In genomic region chr16:57378631-57379330, GRCm38 (mm10) we compare ENCODE assay signal across 23 mouse cellular contexts. TPM values are rescaled to one million over a fixed set of nuclear protein-coding genes. Genes with fewer than 3 reads are reported as not detected.
A peak's percentile ranks its signal among the peaks of the same experiment; 100 is the strongest.
DNase-seq lines count a peak whose midpoint lies in the region; ATAC-seq lines count a peak whose summit lies in the region.
"Had no signal": no experiment of that assay in that cellular context is flagged by ENCODE, and none has a peak within 500 bp of the region (broad histone marks: within the 10 kb centered on the region; RNA-seq: fewer than 3 reads in every experiment).

No protein-coding gene starts in this region.

- H3K9me3 ChIP-seq in embryonic facial prominence, embryonic 12.5 days, result no peaks in the 10 kb centered on the region
- peaks cover 3% of the 10 kb centered on the region; the same call in 1 of the 2 replicates for H3K9me3 ChIP-seq in embryonic facial prominence, embryonic 10.5 days
- H3K9me3 ChIP-seq: embryonic facial prominence, embryonic 13.5 days; forebrain, embryonic 12.5 days; forebrain, embryonic 15.5 days had no signal

- peaks cover 13% of the 10 kb centered on the region for H3K4me1 ChIP-seq in embryonic facial prominence, embryonic 12.5 days
- peaks cover 9% of the 10 kb centered on the region for H3K4me1 ChIP-seq in embryonic facial prominence, embryonic 10.5 days
- H3K4me1 ChIP-seq: forebrain, embryonic 12.5 days; forebrain, embryonic 15.5 days had no signal

- no peak overlapping the region for H3K9ac ChIP-seq in embryonic facial prominence, embryonic 12.5 days
- H3K9ac ChIP-seq: embryonic facial prominence, embryonic 13.5 days; forebrain, embryonic 12.5 days; forebrain, embryonic 15.5 days had no signal

- H3K27ac ChIP-seq in embryonic facial prominence, embryonic 12.5 days, result 0 out of 2 replicates have a peak overlapping the region, but pooled peaks have one; percentile 0
- H3K27ac ChIP-seq in embryonic facial prominence, embryonic 10.5 days (replicated peaks), result no peak overlapping the region
- H3K27ac ChIP-seq: forebrain, embryonic 12.5 days; forebrain, embryonic 15.5 days had no signal

- 86% methylated on average over 9 of the region's 9 CpGs for WGBS in embryonic facial prominence, embryonic 12.5 days
- 88% methylated on average over 9 of the region's 9 CpGs for WGBS in embryonic facial prominence, embryonic 10.5 days

- DNase-seq in embryonic facial prominence, embryonic 10.5 days (ENCODE audit: low spot score), result no peak
- DNase-seq in 416B (ENCODE audit: low read depth) (peak; percentile 94), MEL-GATA-1-ER (ENCODE audit: extremely low read depth, low read depth) (peak; percentile 45)
- DNase-seq in ovary, postnatal 14 days (ENCODE audit: low spot score), result no peak
- no peak for DNase-seq in heart, postnatal 36 days
- DNase-seq in heart, adult 18-20 months, result no peak
- DNase-seq: adrenal gland, adult 8-10 months; adrenal gland, postnatal 25 days; cerebellum, adult 18-20 months; cerebellum, adult 9-10 months; gastrocnemius, postnatal 10 days; gastrocnemius, postnatal 36 days; kidney, adult 2 months had no signal

- no peaks in the 10 kb centered on the region for H3K36me3 ChIP-seq in embryonic facial prominence, embryonic 12.5 days
- H3K36me3 ChIP-seq in embryonic facial prominence, embryonic 10.5 days (replicated peaks), result no peaks in the 10 kb centered on the region
- H3K36me3 ChIP-seq: embryonic facial prominence, embryonic 13.5 days; forebrain, embryonic 12.5 days; forebrain, embryonic 15.5 days had no signal

- intact Hi-C loops in heart, postnatal 36 days (cut with DNase I), result no loop called here

- H3K4me2 ChIP-seq in embryonic facial prominence, embryonic 12.5 days (replicated peaks), result no peak overlapping the region
- H3K4me2 ChIP-seq: embryonic facial prominence, embryonic 13.5 days; forebrain, embryonic 12.5 days; forebrain, embryonic 15.5 days; heart, embryonic 11.5 days had no signal

- H3K27me3 ChIP-seq in embryonic facial prominence, embryonic 12.5 days, result no peaks in the 10 kb centered on the region
- H3K27me3 ChIP-seq in embryonic facial prominence, embryonic 10.5 days (replicated peaks; ENCODE audit: low read depth, poor library complexity, severe bottlenecking), result no peaks in the 10 kb centered on the region
- H3K27me3 ChIP-seq: embryonic facial prominence, embryonic 13.5 days; forebrain, embryonic 12.5 days; forebrain, embryonic 15.5 days had no signal

- H3K4me3 ChIP-seq in embryonic facial prominence, embryonic 12.5 days, result no peak overlapping the region
- no peak overlapping the region for H3K4me3 ChIP-seq in embryonic facial prominence, embryonic 10.5 days
- H3K4me3 ChIP-seq: embryonic facial prominence, embryonic 13.5 days; erythroblast, embryonic 14.5 days; forebrain, embryonic 12.5 days; forebrain, embryonic 15.5 days had no signal

- no peak for ATAC-seq in embryonic facial prominence, embryonic 12.5 days (ENCODE audit: insufficient number of reproducible peaks, insufficient read depth, low FRiP score, low TSS enrichment)
- ATAC-seq in megakaryocyte, adult 5-6 weeks (ENCODE audit: poor library complexity, severe bottlenecking), result 0 out of 2 replicates have a peak, but pooled peaks have one; percentile 33
- ATAC-seq: activated CD4-positive, CD25-positive, alpha-beta regulatory T cell, adult 4 months; forebrain, embryonic 15.5 days; hindbrain, embryonic 16.5 days; intestine, embryonic 16.5 days had no signal

RNA-seq across cellular contexts. Expression of gene Filip1l, which starts 25.9 kb away (rescaled TPM):
- 24.2 and 27.4 TPM in 2 replicates for polyA plus RNA-seq in embryonic facial prominence, embryonic 12.5 days (2016; fragmentation: Nextera tagmentation; extraction: Ambion mirVana)
- 11.5 and 12.7 TPM in 2 replicates for polyA plus RNA-seq in embryonic facial prominence, embryonic 10.5 days (2016; fragmentation: Nextera tagmentation; extraction: Ambion mirVana)
- total RNA-seq in megakaryocyte, adult 5-6 weeks (2015), result 64.5 and 68.7 TPM in 2 replicates
- 36.3 and 45.5 TPM in 2 replicates for total RNA-seq in megakaryocyte, adult 5-6 weeks (2017)
- 10 to 100 TPM; 35.4 to 37.8 TPM for total RNA-seq in heart, postnatal 36 days (2021)
- total RNA-seq in heart, adult 18-20 months (2021), result 10 to 100 TPM; 26.0 to 34.6 TPM
- polyA plus RNA-seq: erythroblast, embryonic 14.5 days had no signal

Comparison
In these comparisons a context has a peak if more than half of its experiments do, and no peak if none do; other contexts are left out.
1. DNase-seq: peak in 416B (single experiment) and MEL-GATA-1-ER (single experiment); none in embryonic facial prominence, embryonic 10.5 days (single experiment), ovary, postnatal 14 days (single experiment), heart, postnatal 36 days (0 of 2) and heart, adult 18-20 months (0 of 2).